Comparison of ENCODE assay signal across 9 mouse cellular contexts in genomic region chr9:37114286-37115267, GRCm38 (mm10). TPM values are rescaled to one million over a fixed set of nuclear protein-coding genes. Genes with fewer than 3 reads are reported as not detected.
DNase-seq lines count a peak whose midpoint lies in the region; ATAC-seq and TF ChIP-seq lines count a peak whose summit lies in the region.
"Had no signal": no experiment of that assay in that cellular context is flagged by ENCODE, and none has a peak within 500 bp of the region (broad histone marks: within the 10 kb centered on the region; RNA-seq: fewer than 3 reads in every experiment).

No protein-coding gene starts in this region.

- no peak overlapping the region for H3ac ChIP-seq in C2C12 (ENCODE audit: control insufficient read depth, insufficient read length, low read depth)

- intact Hi-C loops in heart, postnatal 10 days (cut with DNase I): loop anchor here (2.0 kb wide), 1 partner anchor 144 kb away; no protein-coding TSS in a partner anchor

- no peaks in the 10 kb centered on the region for H3K9me3 ChIP-seq in heart, embryonic 12.5 days (replicated peaks)
- no peaks in the 10 kb centered on the region for H3K9me3 ChIP-seq in forebrain, embryonic 11.5 days (ENCODE audit: control insufficient read depth, low read length)
- H3K9me3 ChIP-seq in limb, embryonic 14.5 days (ENCODE audit: control insufficient read depth, low read length): no peaks in the 10 kb centered on the region

- H3K79me3 ChIP-seq in C2C12 (ENCODE audit: low read depth): no peaks in the 10 kb centered on the region

- no peak overlapping the region for H3K4me2 ChIP-seq in heart, embryonic 12.5 days
- no peak overlapping the region for H3K4me2 ChIP-seq in forebrain, embryonic 11.5 days (ENCODE audit: low read depth, low read length, severe bottlenecking)
- H3K4me2 ChIP-seq in limb, embryonic 14.5 days (replicated peaks; ENCODE audit: low read depth, low read length, severe bottlenecking): no peak overlapping the region

- peak; percentile 67 for TF ChIP-seq CTCF in C2C12 (IDR thresholded peaks at IDR 0.05; ENCODE audit: control insufficient read depth, insufficient read depth, insufficient read length)
- TF ChIP-seq CTCF in thymus, adult 2 months (IDR thresholded peaks at IDR 0.05; ENCODE audit: borderline replicate concordance, control insufficient read depth, extremely low read depth, insufficient read depth, low read length, poor library complexity): no peak

- H3K36me3 ChIP-seq in heart, embryonic 12.5 days: no peaks in the 10 kb centered on the region
- H3K36me3 ChIP-seq in C2C12 (ENCODE audit: control insufficient read depth, insufficient read depth): no peaks in the 10 kb centered on the region
- no peaks in the 10 kb centered on the region for H3K36me3 ChIP-seq in forebrain, embryonic 11.5 days (ENCODE audit: control insufficient read depth, insufficient read depth, low read length)
- H3K36me3 ChIP-seq in limb, embryonic 14.5 days (ENCODE audit: control insufficient read depth, insufficient read depth, low read length): no peaks in the 10 kb centered on the region
- H3K36me3 ChIP-seq in thymus, adult 2 months (ENCODE audit: control insufficient read depth, insufficient read depth, low read length): no peaks in the 10 kb centered on the region

- peak overlapping the region; percentile 24; the same call in 1 of the 2 replicates for H3K27ac ChIP-seq in heart, embryonic 12.5 days (ENCODE audit: poor library complexity, severe bottlenecking)
- peak overlapping the region; percentile 84 for H3K27ac ChIP-seq in forebrain, embryonic 11.5 days (ENCODE audit: low read depth, low read length)
- 0 out of 2 replicates have a peak overlapping the region, but pooled peaks have one; percentile 10 for H3K27ac ChIP-seq in limb, embryonic 14.5 days (replicated peaks; ENCODE audit: low read depth, low read length)
- no peak overlapping the region for H3K27ac ChIP-seq in thymus, adult 2 months (ENCODE audit: control insufficient read depth, insufficient read depth, low read length)

- no peaks in the 10 kb centered on the region for H3K27me3 ChIP-seq in heart, embryonic 12.5 days (replicated peaks)
- H3K27me3 ChIP-seq in C2C12 (ENCODE audit: control insufficient read depth, insufficient read depth, insufficient read length): no peaks in the 10 kb centered on the region
- no peaks in the 10 kb centered on the region for H3K27me3 ChIP-seq in forebrain, embryonic 11.5 days (ENCODE audit: control insufficient read depth, insufficient read depth, low read length)
- H3K27me3 ChIP-seq in limb, embryonic 14.5 days (ENCODE audit: control insufficient read depth, insufficient read depth, low read length): peaks cover 16% of the 10 kb centered on the region
- no peaks in the 10 kb centered on the region for H3K27me3 ChIP-seq in thymus, adult 2 months (ENCODE audit: control insufficient read depth, insufficient read depth, low read length)

- ATAC-seq in heart, embryonic 12.5 days (ENCODE audit: insufficient number of reproducible peaks, low FRiP score): peak; percentile 33
- ATAC-seq in forebrain, embryonic 11.5 days (replicated peaks; ENCODE audit: low FRiP score): peak; percentile 90
- ATAC-seq in limb, embryonic 14.5 days (ENCODE audit: low FRiP score, low read depth): peak; percentile 53; the same call in 1 of the 2 replicates

- peaks cover 10% of the 10 kb centered on the region for H3K4me1 ChIP-seq in heart, embryonic 12.5 days (replicated peaks)
- H3K4me1 ChIP-seq in forebrain, embryonic 11.5 days (replicated peaks; ENCODE audit: control insufficient read depth, insufficient read depth, low read length): peaks cover 24% of the 10 kb centered on the region
- peaks cover 13% of the 10 kb centered on the region; the same call in 1 of the 2 replicates for H3K4me1 ChIP-seq in limb, embryonic 14.5 days (ENCODE audit: control insufficient read depth, insufficient read depth, low read length)
- H3K4me1 ChIP-seq in thymus, adult 2 months (replicated peaks; ENCODE audit: control insufficient read depth, insufficient read depth, low read length): no peaks in the 10 kb centered on the region

- TF ChIP-seq POLR2A in limb, embryonic 14.5 days (IDR thresholded peaks at IDR 0.05; ENCODE audit: borderline replicate concordance, extremely low read depth, insufficient read depth, insufficient read length): no peak
- TF ChIP-seq POLR2A in thymus, adult 2 months (IDR thresholded peaks at IDR 0.05; ENCODE audit: control insufficient read depth, extremely low read depth, insufficient read depth, low read length, poor library complexity): no peak

- no peaks in the 10 kb centered on the region for H3K79me2 ChIP-seq in C2C12 (ENCODE audit: control insufficient read depth, insufficient read depth)

- DNase-seq in heart, postnatal 10 days: no peak
- DNase-seq in forebrain, embryonic 11.5 days (ENCODE audit: low spot score): peak; percentile 73
- DNase-seq in limb, embryonic 14.5 days (ENCODE audit: low spot score): no peak
- DNase-seq in thymus, adult 2 months: no peak
- DNase-seq in thymus, postnatal 0 days (ENCODE audit: low spot score): no peak
- no peak for DNase-seq in urinary bladder, postnatal 4 days (ENCODE audit: low spot score in 2 of 2)
- DNase-seq: cerebellum, adult 11 months had no signal

- WGBS in heart, embryonic 12.5 days: 33% methylated on average over 9 of the region's 9 CpGs
- WGBS in forebrain, embryonic 11.5 days: 10% methylated on average over 9 of the region's 9 CpGs
- 37% methylated on average over 9 of the region's 9 CpGs for WGBS in limb, embryonic 14.5 days
- WGBS in thymus, adult 2 months: 69% methylated on average over 9 of the region's 9 CpGs

- no peak overlapping the region for H3K4me3 ChIP-seq in heart, embryonic 12.5 days
- no peak overlapping the region for H3K4me3 ChIP-seq in C2C12 (ENCODE audit: insufficient read depth, poor library complexity, severe bottlenecking)
- H3K4me3 ChIP-seq in forebrain, embryonic 11.5 days (ENCODE audit: low read depth, low read length): no peak overlapping the region
- no peak overlapping the region for H3K4me3 ChIP-seq in limb, embryonic 14.5 days (replicated peaks; ENCODE audit: low read length)
- no peak overlapping the region for H3K4me3 ChIP-seq in thymus, adult 2 months (ENCODE audit: control insufficient read depth, insufficient read depth, low read length)

- H3K9ac ChIP-seq in heart, embryonic 12.5 days: no peak overlapping the region
- no peak overlapping the region for H3K9ac ChIP-seq in forebrain, embryonic 11.5 days (ENCODE audit: low read length)
- no peak overlapping the region for H3K9ac ChIP-seq in limb, embryonic 14.5 days (ENCODE audit: low read depth, low read length, severe bottlenecking)

TF ChIP-seq in C2C12, 6 proteins besides CTCF, POLR2A, EP300 and RAD21:
- TF ChIP-seq MYOG (IDR thresholded peaks at IDR 0.05; ENCODE audit: control insufficient read depth, extremely low read depth, insufficient read length): no peak
- TF ChIP-seq FOSL1 (IDR thresholded peaks at IDR 0.05; ENCODE audit: insufficient read depth, low read length, poor library complexity, severe bottlenecking): no peak
- no peak for TF ChIP-seq MYOD1 (IDR thresholded peaks at IDR 0.05; ENCODE audit: control insufficient read depth, insufficient read length, low read depth)
- no peak for TF ChIP-seq MAX (IDR thresholded peaks at IDR 0.05)
- no peak for TF ChIP-seq USF1 (IDR thresholded peaks at IDR 0.05; ENCODE audit: low read depth)
- no peak for TF ChIP-seq CEBPB (IDR thresholded peaks at IDR 0.05; ENCODE audit: low read depth)

RNA-seq across cellular contexts. Expression of gene Pknox2, which starts 32.6 kb away (rescaled TPM):
- polyA plus RNA-seq in heart, embryonic 12.5 days (2016; fragmentation: Nextera tagmentation; extraction: Ambion mirVana): 8.2 and 8.8 TPM in 2 replicates
- total RNA-seq in heart, postnatal 10 days (2021): 1 to 10 TPM; 5.2 to 5.8 TPM
- 8.5 TPM for polyA plus RNA-seq in C2C12 (2012; fragmentation: generic; extraction: Trizol)
- polyA plus RNA-seq in forebrain, embryonic 11.5 days (2014; fragmentation: Nextera tagmentation; extraction: Ambion mirVana): 21.0 and 23.7 TPM in 2 replicates
- 14.5 and 18.7 TPM in 2 replicates for polyA plus RNA-seq in limb, embryonic 14.5 days (2012; rRNA removed)
- polyA plus RNA-seq in limb, embryonic 14.5 days (2014; fragmentation: Nextera tagmentation; extraction: Ambion mirVana): 6.2 and 7.3 TPM in 2 replicates
- polyA plus RNA-seq in thymus, adult 2 months (2012; rRNA removed): 3.1 and 3.2 TPM in 2 replicates
- polyA plus RNA-seq in thymus, postnatal 0 days (2015; fragmentation: Nextera tagmentation; extraction: Ambion mirVana): 0.91 and 1.3 TPM in 2 replicates

Comparison
In these comparisons a context has a peak if more than half of its experiments do, and no peak if none do; other contexts are left out.
1. ATAC-seq: peak in every context shown above with its lines; median percentile 90 in forebrain, embryonic 11.5 days; 53 in limb, embryonic 14.5 days; 33 in heart, embryonic 12.5 days.